Mouse (Mus musculus) megakaryocyte-erythroid progenitor cell, adult 5 weeks (primary cell): ENCODE data around the gene Bcar3. TPM values are rescaled to one million over a fixed set of nuclear protein-coding genes. Genes with fewer than 3 reads are reported as not detected.

Source experiments
- polyA plus RNA-seq: library from polyadenylated mRNA; stranded (reverse); fragments of >175 nt; gene quantifications from 2 replicates; pipeline ENCODE4 v1.2.3, GENCODE M21; 2012

Gene Bcar3
- 2.1 and 3.8 TPM in 2 replicates for polyA plus RNA-seq

DNA sequence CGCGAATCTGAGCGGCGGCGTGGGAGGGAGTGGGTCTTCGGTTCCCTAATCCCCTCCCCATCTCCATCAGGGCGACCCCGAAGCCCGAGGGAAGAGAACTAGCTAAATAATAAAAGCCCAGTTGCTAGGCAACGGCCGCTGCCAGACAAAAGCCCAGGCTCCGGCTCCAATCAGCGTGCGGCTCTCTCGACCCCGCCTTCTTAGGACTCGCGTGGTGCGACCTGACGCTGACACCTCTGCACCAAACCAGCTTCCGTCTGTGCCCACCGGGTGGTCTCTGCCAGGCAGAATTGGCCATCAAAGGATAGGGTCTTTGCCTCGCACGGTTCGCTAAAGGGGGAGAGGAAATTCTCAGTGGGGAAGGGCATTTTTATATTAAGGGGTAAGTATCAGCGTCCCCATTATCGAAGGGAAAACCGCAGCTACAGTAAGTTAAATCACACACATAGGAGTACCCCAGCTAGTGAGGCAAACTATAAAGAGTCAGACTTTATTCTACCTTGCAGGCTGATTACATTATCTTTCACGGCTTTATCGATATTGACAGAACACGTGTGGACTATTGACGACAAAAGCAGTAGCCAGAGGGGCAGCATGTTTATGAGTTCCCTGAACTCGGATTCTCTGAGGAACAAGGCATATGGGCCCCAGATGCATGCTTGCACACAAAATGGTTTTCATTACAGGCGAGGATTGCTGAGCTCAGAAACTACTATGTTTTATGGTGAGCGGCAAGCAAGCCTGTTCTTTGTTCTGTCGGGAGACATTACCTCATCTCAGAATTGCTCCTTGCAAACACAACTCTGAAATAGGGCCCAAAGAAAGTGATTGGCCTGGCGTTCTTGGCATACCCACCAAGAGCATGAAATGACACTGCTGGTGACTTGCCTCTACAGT is at the start of gene Bcar3:
Bcar3 (plus strand) TSS at position 183 of the 897 bp plus-strand sequence.

DNA sequence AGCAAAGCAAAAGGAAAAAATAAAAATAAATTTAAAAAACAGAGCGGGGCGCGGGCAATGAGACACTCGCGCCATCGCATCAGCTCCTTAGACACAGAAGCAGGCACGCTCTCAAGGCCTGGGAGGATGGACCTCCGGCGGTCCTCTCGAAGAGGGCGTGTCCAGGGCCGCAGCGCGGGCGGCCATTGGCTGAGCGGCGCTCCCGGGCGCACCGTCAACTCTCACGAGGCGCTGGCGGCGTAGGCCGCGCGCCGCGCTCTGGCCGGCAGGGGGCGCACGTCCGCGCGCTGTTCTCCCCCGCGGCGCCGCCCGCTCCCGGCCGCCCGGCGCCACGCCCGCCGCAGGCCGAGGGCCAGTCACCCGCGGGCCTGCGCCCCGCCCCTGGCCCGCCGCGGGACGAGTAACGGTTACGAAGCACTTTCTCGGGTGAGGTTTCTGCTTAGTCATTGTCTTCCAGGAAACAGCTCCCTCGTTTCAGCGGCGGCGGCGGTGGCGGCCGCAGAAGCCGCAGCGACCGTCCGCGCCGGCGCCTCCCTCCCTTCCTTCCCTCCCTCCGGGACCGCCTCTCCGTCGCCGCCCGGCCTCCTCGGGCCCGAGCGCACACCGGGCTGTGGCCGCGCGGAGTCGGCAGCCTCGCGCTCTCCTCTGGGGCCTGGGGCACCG is 48.6 kb upstream of the Bcar3 start, which contains the start of gene Gclm:
Gclm (plus strand) TSS at position 343 of the 663 bp plus-strand sequence.

DNA sequence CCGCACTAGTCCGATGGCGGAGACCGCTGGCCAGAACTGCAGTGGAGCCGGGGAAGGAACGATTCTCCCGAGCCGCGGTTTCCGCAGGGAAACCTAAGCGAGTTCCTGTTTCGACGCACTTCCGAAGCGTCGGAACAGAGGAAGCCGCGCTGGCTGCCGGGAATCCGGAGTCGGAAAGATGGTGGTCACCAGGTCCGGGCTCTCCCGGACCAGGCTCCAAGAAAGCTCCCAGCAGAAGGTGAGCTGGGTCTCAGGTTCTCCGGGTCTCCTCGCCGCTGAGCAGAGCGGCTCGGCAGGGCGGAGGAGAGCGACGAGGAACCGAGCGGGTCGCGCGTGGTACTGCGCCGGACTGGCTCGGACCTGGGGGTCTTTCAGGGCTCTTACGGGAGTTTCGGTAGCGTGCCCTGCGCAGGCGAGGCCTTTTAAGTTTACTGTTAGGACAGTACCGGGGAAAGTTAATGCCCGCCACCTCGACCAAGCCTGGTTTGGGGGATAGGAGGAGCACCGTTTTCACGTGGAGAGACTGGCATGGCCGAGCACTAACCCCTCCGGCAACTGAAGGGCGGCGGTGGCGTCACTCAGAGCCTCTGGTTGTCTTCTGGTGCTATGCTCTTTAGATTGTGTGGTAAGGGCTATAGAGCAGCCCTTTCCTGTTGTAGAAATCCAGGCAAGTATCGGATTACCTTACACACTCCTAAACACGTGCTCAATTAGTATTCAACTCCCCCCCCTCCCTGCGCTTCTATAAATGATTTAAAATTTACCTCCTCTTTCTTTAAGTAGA is 19.5 kb upstream of the Bcar3 start, which contains the start of gene Dnttip2:
Dnttip2 (plus strand) TSS at position 148 of the 784 bp plus-strand sequence.

Other genes starting within 250 kb of the Bcar3 start
- 0.90 and 1.1 TPM in 2 replicates for gene Abca4, start 249.7 kb upstream of the Bcar3 start, polyA plus RNA-seq
- gene Gclm, start 48.6 kb upstream of the Bcar3 start, polyA plus RNA-seq, result 267 and 297 TPM in 2 replicates
- 9.6 and 17.0 TPM in 2 replicates for gene Dnttip2, start 19.7 kb upstream of the Bcar3 start, polyA plus RNA-seq